Mouse (Mus musculus) ovary, postnatal 10 days (tissue): ENCODE measurements around the gene Pde1c.

ENCODE experiments used
- DNase-seq: peaks from one replicate; pipeline ENCODE4 v3.0.0; 2022; ENCODE audit warnings: low spot score

Pde1c gene

GRCm38 (mm10) chr6:56447917-56448316 is 121.0 kb downstream of the Pde1c start:
- DNase-seq: no peak

- no peak for DNase-seq
Measured at GRCm38 (mm10) chr6:56441501-56441900, 127.4 kb downstream of the Pde1c start.

- no peak for DNase-seq
Measured at GRCm38 (mm10) chr6:56425846-56426245, 143.1 kb downstream of the Pde1c start.

- no peak for DNase-seq
Measured at GRCm38 (mm10) chr6:56422866-56423265, 146.0 kb downstream of the Pde1c start.

- DNase-seq: no peak
Measured at GRCm38 (mm10) chr6:56416191-56416590, 152.7 kb downstream of the Pde1c start.

- DNase-seq: no peak
Measured at GRCm38 (mm10) chr6:56389178-56389577, 179.7 kb downstream of the Pde1c start.

- DNase-seq: no peak
Measured at GRCm38 (mm10) chr6:56376359-56376758, 192.5 kb downstream of the Pde1c start.

- DNase-seq: no peak
Measured at GRCm38 (mm10) chr6:56374180-56374579, 194.7 kb downstream of the Pde1c start.

- DNase-seq: no peak
Measured at GRCm38 (mm10) chr6:56373753-56374152, 195.2 kb downstream of the Pde1c start.

- DNase-seq: no peak
Measured at GRCm38 (mm10) chr6:56373046-56373751, 195.7 kb downstream of the Pde1c start.

GRCm38 (mm10) chr6:56369462-56369861 is 199.4 kb downstream of the Pde1c start:
- DNase-seq: no peak

- no peak for DNase-seq
Measured at GRCm38 (mm10) chr6:56368116-56368515, 200.8 kb downstream of the Pde1c start.

GRCm38 (mm10) chr6:56367257-56367656 is 201.6 kb downstream of the Pde1c start:
- DNase-seq: no peak

GRCm38 (mm10) chr6:56362650-56363049 is 206.3 kb downstream of the Pde1c start:
- no peak for DNase-seq

- no peak for DNase-seq
Measured at GRCm38 (mm10) chr6:56362128-56362545, 206.8 kb downstream of the Pde1c start.

GRCm38 (mm10) chr6:56361348-56362127 is 207.4 kb downstream of the Pde1c start:
- DNase-seq: no peak

GRCm38 (mm10) chr6:56360086-56360485 is 208.8 kb downstream of the Pde1c start:
- no peak for DNase-seq

GRCm38 (mm10) chr6:56359126-56359525 is 209.8 kb downstream of the Pde1c start:
- DNase-seq: no peak

- DNase-seq: no peak
Measured at GRCm38 (mm10) chr6:56347207-56347606, 221.7 kb downstream of the Pde1c start.

GRCm38 (mm10) chr6:56345082-56345481 is 223.8 kb downstream of the Pde1c start:
- DNase-seq: no peak

GRCm38 (mm10) chr6:56342005-56342404 is 226.9 kb downstream of the Pde1c start:
- no peak for DNase-seq

GRCm38 (mm10) chr6:56335811-56336446 is 233.0 kb downstream of the Pde1c start:
- no peak for DNase-seq

GRCm38 (mm10) chr6:56332149-56332548 is 236.8 kb downstream of the Pde1c start:
- DNase-seq: no peak
